Mouse (Mus musculus): Measurements from ENCODE around the gene Bach2.

- TF ChIP-seq CTCF (IDR thresholded peaks at IDR 0.05; ENCODE audit: insufficient read depth, low read length) = no peak
- no peak for TF ChIP-seq POLR2A (IDR thresholded peaks at IDR 0.05; ENCODE audit: borderline replicate concordance, extremely low read depth, low read depth, low read length)
These were observed 137.9 kb downstream of the Bach2 start for GRCm38 (mm10) chr4:32376527-32376948.
